Mouse (Mus musculus) adrenal gland, adult 2 months (tissue): ENCODE data around the gene Fpr2. TPM values are rescaled to one million over a fixed set of nuclear protein-coding genes. Genes with fewer than 3 reads are reported as not detected.
"Not testable (repeated sequence)": the region's sequence is repeated elsewhere in the genome, so short reads cannot be mapped to it uniquely, and the experiment has no call there.

Source experiments
- DNase-seq: peaks from one replicate; pipeline ENCODE4 v3.0.0; 2021
- polyA plus RNA-seq: library from polyadenylated mRNA; depleted of rRNA; stranded (reverse); fragments of >200 nt; gene quantifications from 2 replicates; pipeline ENCODE4 v1.2.3, GENCODE M21; 2012; rRNA removed
- total RNA-seq, 2 experiments: library from RNA; stranded (reverse); gene quantifications; 2 replicates each; pipeline ENCODE4 v1.2.3; 2021

Fpr2 gene
- total and polyA plus RNA-seq, 3 experiments = 0.83 TPM; not detected in 2

DNA sequence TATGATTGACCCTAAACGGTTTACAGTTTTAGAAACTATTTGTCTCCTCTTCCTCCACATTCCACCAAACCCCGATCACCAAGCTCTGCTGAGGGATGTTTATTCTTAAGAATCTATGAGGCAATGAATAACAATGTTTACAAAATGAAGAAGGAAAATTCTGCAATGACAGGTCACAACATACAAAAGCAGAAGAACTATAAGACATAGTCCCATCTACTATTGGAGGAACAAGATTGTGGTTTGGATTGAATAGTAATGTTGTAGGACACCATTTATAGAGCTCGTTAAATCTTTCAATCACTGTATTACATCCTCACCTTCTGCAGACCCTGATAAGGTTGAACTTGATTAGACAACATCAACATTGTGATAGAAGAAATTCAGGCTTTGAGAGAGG lies 5.0 kb upstream of the Fpr2 start:
- DNase-seq = no peak

DNA sequence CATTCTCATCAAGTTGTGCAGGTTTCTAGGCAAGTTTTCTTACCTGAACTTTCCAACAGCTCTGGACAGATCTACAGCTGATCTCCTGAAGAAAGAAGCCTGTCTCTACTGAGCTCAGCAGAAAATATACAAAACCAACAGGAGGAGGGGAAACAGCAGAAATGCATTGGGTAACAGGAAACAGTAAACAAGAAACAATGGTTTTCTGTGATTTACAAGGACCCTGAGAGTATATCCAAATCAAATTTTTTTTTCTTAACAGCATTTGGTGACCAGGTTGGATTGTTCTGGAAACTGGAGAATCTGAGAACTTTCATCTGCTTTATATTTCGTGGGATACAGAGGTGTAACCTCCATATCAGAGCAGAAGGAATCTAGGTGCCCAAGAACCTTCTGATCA lies 3.8 kb upstream of the Fpr2 start, which contains the start of gene Fpr1:
Gene Fpr1, minus strand, starts transcription at position 101 of the 400 bp plus-strand sequence.
- no peak for DNase-seq

- no peak for DNase-seq
These were observed 2.3 kb downstream of the Fpr2 start for GRCm38 (mm10) chr17:17889732-17890425.

DNA sequence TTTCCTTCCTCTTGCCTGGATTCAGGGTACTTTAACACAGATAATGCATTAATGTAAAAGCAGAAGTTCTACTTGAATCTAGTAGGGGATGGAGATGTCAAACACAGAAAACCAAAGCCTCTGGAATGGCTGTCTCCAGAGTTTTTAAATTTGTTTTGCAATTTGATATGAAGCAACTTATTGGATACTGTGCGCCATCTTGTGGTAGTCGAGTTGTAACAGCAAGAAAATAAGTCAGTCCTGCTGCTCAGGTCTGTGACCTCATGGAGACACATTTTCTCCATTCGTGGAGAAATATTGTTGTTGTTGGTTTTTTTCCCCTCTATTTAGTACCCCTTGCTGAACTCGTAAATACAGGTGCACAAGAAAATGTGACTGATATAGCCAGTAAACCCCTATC lies 8.4 kb downstream of the Fpr2 start:
- peak; percentile 14 for DNase-seq

DNA sequence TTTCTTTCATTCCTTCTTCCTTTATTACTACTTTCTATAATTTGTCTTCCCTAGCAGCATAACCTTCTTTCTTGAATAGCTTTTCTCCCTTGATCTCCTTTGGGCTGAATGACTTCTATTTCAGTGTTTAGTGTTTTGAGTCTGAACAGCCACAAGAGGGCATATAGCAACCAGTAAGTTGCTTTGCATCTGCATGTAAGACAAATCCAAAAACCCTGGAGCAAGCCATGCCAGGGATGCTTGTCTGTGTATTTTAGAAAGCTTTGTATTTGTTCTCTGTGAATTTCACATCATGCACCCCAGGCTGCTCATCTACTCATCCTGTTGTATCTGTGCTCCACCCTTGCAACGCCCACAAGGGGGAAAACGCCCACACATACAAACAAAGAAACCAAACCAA lies 11.6 kb downstream of the Fpr2 start:
- no peak for DNase-seq

GRCm38 (mm10) chr17:17900768-17901167 lies 13.1 kb downstream of the Fpr2 start:
- no peak for DNase-seq

DNA sequence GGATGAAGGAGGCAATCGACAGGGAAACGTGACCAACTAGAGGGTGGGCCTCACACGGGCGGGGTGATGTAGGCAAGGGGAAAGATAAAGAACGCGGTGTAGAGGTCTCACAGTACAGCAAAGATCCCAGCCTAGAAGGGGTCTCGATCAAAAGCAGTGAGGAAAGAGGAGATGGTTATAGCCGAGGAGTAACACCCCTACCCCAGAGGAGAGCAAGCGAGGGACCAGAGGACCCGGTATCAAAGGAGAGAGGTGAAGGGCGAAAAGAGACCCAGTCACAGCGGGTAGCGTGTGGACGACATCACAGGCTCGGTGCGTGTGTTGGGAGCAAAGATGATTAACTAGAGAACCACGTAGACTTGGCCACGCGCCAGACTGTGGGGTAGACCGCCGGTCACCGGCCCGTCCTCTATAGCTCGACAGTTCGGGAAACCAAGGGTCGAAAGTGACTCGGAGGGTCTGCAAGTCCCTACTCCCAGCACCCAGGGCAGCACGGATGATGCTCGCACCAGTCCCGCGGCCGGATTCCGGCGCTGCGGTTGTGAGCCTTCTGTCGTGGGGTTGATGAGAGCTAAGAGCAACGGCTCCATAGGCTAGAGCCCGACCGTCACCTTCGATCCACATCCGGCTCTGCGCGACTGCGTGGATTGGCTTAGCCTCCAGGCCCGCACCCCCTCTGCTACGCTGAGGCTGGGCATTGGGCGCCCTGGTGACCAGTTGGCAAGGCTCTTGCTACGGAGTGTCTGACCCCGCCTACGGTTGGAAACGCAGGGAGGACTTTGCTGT lies 22.2 kb downstream of the Fpr2 start:
- DNase-seq = peak; percentile 93

DNA sequence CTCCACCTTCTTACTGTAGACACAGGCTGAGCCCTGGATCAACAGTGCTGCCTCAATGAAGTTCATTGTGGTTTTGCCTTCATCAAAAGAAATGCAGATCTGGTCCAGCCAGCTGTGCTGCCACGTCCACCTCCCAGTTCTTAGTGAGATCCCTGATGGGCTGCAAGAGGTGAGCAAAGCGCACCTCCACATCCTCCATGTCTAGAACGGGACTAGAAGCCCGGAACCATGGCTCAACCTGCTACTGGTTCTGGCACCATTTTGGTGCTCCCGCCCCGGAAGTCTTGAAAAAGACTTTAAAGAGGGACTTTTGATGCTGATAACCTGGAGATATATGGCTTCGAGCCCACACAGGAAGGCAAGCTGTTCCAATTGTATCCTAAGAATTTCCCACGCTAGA lies 25.0 kb downstream of the Fpr2 start:
- not testable (repeated sequence) for DNase-seq

GRCm38 (mm10) chr17:17917376-17917775 lies 29.8 kb downstream of the Fpr2 start:
- no peak for DNase-seq

DNA sequence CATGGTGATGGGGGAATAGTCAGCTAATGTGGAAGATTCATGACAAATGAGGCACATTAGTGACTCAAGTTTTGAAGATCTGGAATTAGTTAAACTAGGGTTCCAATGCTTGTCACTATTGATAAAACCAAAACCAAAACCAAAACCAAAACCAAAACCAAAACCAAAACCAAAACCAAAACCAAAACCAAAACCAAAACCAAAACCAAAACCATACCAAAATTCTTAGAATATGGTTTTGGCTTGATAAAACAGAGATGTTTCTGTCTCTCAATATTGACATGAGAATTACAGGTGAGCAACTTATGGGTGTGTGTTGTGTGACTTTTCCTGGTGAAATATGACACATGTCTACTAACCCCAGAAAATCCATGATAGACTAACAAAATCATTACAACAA lies 30.2 kb downstream of the Fpr2 start:
- DNase-seq = no peak

Other genes starting within 250 kb of the Fpr2 start
- gene Vmn2r90, start 184.1 kb upstream of the Fpr2 start, total RNA-seq = not detected
- gene Vmn2r90, start 184.1 kb upstream of the Fpr2 start, polyA plus RNA-seq = not detected in 2 replicates
- 10 to 100 TPM; 47.5 to 52.3 TPM for gene Spaca6, start 60.7 kb upstream of the Fpr2 start, total RNA-seq
- 41.1 and 41.3 TPM in 2 replicates for gene Spaca6, start 60.7 kb upstream of the Fpr2 start, polyA plus RNA-seq
- gene Has1, start 32.6 kb upstream of the Fpr2 start, total RNA-seq = under 1 TPM in 1 of 2 experiments, not detected in 1; 0.07 TPM
- 0.22 and 0.36 TPM in 2 replicates for gene Has1, start 32.6 kb upstream of the Fpr2 start, polyA plus RNA-seq
- gene Fpr1, start 3.9 kb upstream of the Fpr2 start, total RNA-seq = not detected
- not detected in 2 replicates for gene Fpr1, start 3.9 kb upstream of the Fpr2 start, polyA plus RNA-seq
- gene Fpr3, start within 50 bp of the Fpr2 start, total RNA-seq = not detected
- not detected in 2 replicates for gene Fpr3, start within 50 bp of the Fpr2 start, polyA plus RNA-seq
- gene Fpr-rs4, start 133.9 kb downstream of the Fpr2 start, total RNA-seq = not detected
- gene Fpr-rs4, start 133.9 kb downstream of the Fpr2 start, polyA plus RNA-seq = not detected in 2 replicates
- gene Vmn2r124, start 161.6 kb downstream of the Fpr2 start, total RNA-seq = not detected
- gene Vmn2r124, start 161.6 kb downstream of the Fpr2 start, polyA plus RNA-seq = not detected in 2 replicates
- gene Vmn2r91, start 197.2 kb downstream of the Fpr2 start, total RNA-seq = not detected
- not detected in 2 replicates for gene Vmn2r91, start 197.2 kb downstream of the Fpr2 start, polyA plus RNA-seq